In genomic region chr2:31448756-31449440, GRCm38 (mm10) we compare ENCODE assay signal across 9 mouse cellular contexts. TPM values are rescaled to one million over a fixed set of nuclear protein-coding genes. Genes with fewer than 3 reads are reported as not detected.
DNase-seq lines count a peak whose midpoint lies in the region; ATAC-seq and TF ChIP-seq lines count a peak whose summit lies in the region.
"Had no signal": no experiment of that assay in that cellular context is flagged by ENCODE, and none has a peak within 500 bp of the region (broad histone marks: within the 10 kb centered on the region; RNA-seq: fewer than 3 reads in every experiment).

No protein-coding gene starts in this region.

- no peak overlapping the region for H3K4me3 ChIP-seq in lung, embryonic 16.5 days (ENCODE audit: low read length)
- H3K4me3 ChIP-seq in limb, embryonic 15.5 days, result no peak overlapping the region
- no peak overlapping the region for H3K4me3 ChIP-seq in stomach, postnatal 0 days (ENCODE audit: low read depth, low read length)

- TF ChIP-seq EP300 in stomach, postnatal 0 days (optimal IDR thresholded peaks at IDR 0.05), result no peak

- DNase-seq in adrenal gland, postnatal 14 days, result peak; percentile 61
- DNase-seq in adrenal gland, postnatal 25 days, result no peak
- DNase-seq in lung, postnatal 25 days (ENCODE audit: low spot score), result no peak
- no peak for DNase-seq in stomach, postnatal 0 days (ENCODE audit: low spot score)
- no peak for DNase-seq in thymus, postnatal 10 days (ENCODE audit: low spot score in 2 of 2)
- DNase-seq in layer of hippocampus, postnatal 25 days (ENCODE audit: extremely low spot score in 1 of 2, low spot score in 1 of 2), result no peak
- DNase-seq: lung, adult 18-20 months had no signal

- peak overlapping the region; percentile 3; the same call in 1 of the 2 replicates for H3K27ac ChIP-seq in lung, embryonic 16.5 days (ENCODE audit: low read length)
- peak overlapping the region; percentile 38; the same call in 1 of the 2 replicates for H3K27ac ChIP-seq in limb, embryonic 15.5 days
- 0 out of 2 replicates have a peak overlapping the region, but pooled peaks have one; percentile 45 for H3K27ac ChIP-seq in stomach, postnatal 0 days (replicated peaks)

- H3K27me3 ChIP-seq in lung, embryonic 16.5 days (ENCODE audit: control insufficient read depth, insufficient read depth, low read depth, low read length), result no peaks in the 10 kb centered on the region
- no peaks in the 10 kb centered on the region for H3K27me3 ChIP-seq in limb, embryonic 15.5 days
- H3K27me3 ChIP-seq in stomach, postnatal 0 days (ENCODE audit: control insufficient read depth, insufficient read depth, low read length), result no peaks in the 10 kb centered on the region

- 59% methylated on average over 3 of the region's 3 CpGs for WGBS in lung, embryonic 16.5 days
- 41% methylated on average over 3 of the region's 3 CpGs for WGBS in limb, embryonic 15.5 days
- WGBS in stomach, postnatal 0 days, result 68% methylated on average over 3 of the region's 3 CpGs

- no peaks in the 10 kb centered on the region for H3K9me3 ChIP-seq in lung, embryonic 16.5 days (ENCODE audit: control insufficient read depth, low read length)
- no peaks in the 10 kb centered on the region for H3K9me3 ChIP-seq in limb, embryonic 15.5 days
- no peaks in the 10 kb centered on the region for H3K9me3 ChIP-seq in stomach, postnatal 0 days (ENCODE audit: control insufficient read depth, low read length)

- TF ChIP-seq CTCF in stomach, postnatal 0 days (IDR thresholded peaks at IDR 0.05; ENCODE audit: low read depth), result no peak

- no peak for ATAC-seq in lung, embryonic 16.5 days (ENCODE audit: low read depth)
- ATAC-seq in limb, embryonic 15.5 days (ENCODE audit: insufficient number of reproducible peaks, low FRiP score, low TSS enrichment, low read depth), result no peak
- ATAC-seq in stomach, postnatal 0 days (ENCODE audit: low FRiP score, low TSS enrichment), result no peak

- peaks cover 18% of the 10 kb centered on the region for H3K4me1 ChIP-seq in lung, embryonic 16.5 days (replicated peaks; ENCODE audit: control insufficient read depth, insufficient read depth, low read length)
- H3K4me1 ChIP-seq in limb, embryonic 15.5 days, result peaks cover 30% of the 10 kb centered on the region
- 0 out of 2 replicates have a peak, but pooled peaks cover 3% of the 10 kb centered on the region for H3K4me1 ChIP-seq in stomach, postnatal 0 days (replicated peaks; ENCODE audit: control insufficient read depth, insufficient read depth)

- H3K9ac ChIP-seq in lung, embryonic 16.5 days (ENCODE audit: low read length), result no peak overlapping the region
- H3K9ac ChIP-seq in limb, embryonic 15.5 days, result no peak overlapping the region
- no peak overlapping the region for H3K9ac ChIP-seq in stomach, postnatal 0 days (ENCODE audit: low read length)

- H3K4me2 ChIP-seq in lung, embryonic 16.5 days (ENCODE audit: low read depth, low read length), result no peak overlapping the region
- H3K4me2 ChIP-seq in limb, embryonic 15.5 days, result no peak overlapping the region
- H3K4me2 ChIP-seq in stomach, postnatal 0 days (replicated peaks; ENCODE audit: low read depth), result no peak overlapping the region

- no peaks in the 10 kb centered on the region for H3K36me3 ChIP-seq in lung, embryonic 16.5 days (ENCODE audit: control insufficient read depth, insufficient read depth, low read length)
- no peaks in the 10 kb centered on the region for H3K36me3 ChIP-seq in limb, embryonic 15.5 days
- no peaks in the 10 kb centered on the region for H3K36me3 ChIP-seq in stomach, postnatal 0 days (ENCODE audit: control insufficient read depth, insufficient read depth, low read length)

RNA-seq across cellular contexts. Expression of gene Ass1, which starts 21.1 kb away (rescaled TPM):
- total RNA-seq in adrenal gland, postnatal 14 days (2021), result 46.9 and 410 TPM in 2 replicates
- total RNA-seq in adrenal gland, postnatal 25 days (2021), result 14.8 and 41.4 TPM in 2 replicates
- polyA plus RNA-seq in lung, embryonic 16.5 days (2015; fragmentation: Nextera tagmentation; extraction: Ambion mirVana), result 72.0 and 91.8 TPM in 2 replicates
- polyA plus RNA-seq in limb, embryonic 15.5 days (2015; fragmentation: Nextera tagmentation; extraction: Ambion mirVana), result 44.1 and 45.8 TPM in 2 replicates
- polyA plus RNA-seq in stomach, postnatal 0 days (2015; fragmentation: Nextera tagmentation; extraction: Ambion mirVana), result 34.3 and 35.4 TPM in 2 replicates
- total RNA-seq in layer of hippocampus, postnatal 25 days (2021), result 10 to 100 TPM; 17.7 to 20.8 TPM
